Mouse (Mus musculus): ENCODE results near the gene Lmo4. TPM values are rescaled to one million over a fixed set of nuclear protein-coding genes. Genes with fewer than 3 reads are reported as not detected.

Gene Lmo4
- total and polyA plus RNA-seq, 2 experiments from 2014 or later = 77.9 to 139 TPM

DNA sequence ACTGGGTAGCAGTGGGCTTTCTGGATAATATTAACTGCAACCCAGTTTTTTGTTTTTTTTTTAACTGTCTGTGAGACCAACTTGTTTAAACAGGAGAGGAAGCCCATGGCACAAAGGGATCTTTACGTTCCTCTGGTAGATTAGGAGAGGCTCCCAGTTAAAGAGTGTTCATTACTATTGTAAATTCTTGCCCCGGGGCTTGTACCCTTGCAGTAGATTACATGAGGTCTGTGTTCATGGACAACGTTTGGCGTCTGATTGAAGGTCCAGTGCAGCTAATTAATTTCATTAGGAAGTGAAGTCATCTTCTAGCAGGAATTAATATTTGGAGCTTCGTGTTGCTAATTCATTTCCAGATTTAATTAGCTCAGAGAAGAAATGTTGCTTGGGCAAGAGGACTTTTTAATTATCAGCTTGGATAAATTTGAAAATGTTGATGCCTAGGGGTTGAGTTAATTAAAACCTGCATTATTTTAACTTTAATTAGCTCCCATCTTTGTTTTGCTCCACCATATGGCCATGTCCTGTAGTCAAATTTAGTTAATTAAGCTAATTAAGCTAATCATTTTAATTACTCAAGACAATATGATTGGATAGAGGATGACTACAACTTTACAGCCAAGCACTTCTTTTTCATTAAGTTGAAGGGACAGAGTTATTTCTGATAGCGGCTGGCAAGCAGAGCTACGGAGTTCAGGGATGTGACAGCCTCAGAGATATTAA, 31.0 kb downstream of the Lmo4 start:
- Histone ChIP-seq H3K4me2 (ENCODE audit: low read depth, low read length, poor library complexity, severe bottlenecking) (no peak overlapping the region), H3K4me3 (ENCODE audit: low read depth, low read length) (no peak overlapping the region), H3K9me3 (ENCODE audit: low read length) (no peaks in the 10 kb centered on the region), H3K4me1 (ENCODE audit: insufficient read depth, low read length) (no peaks in the 10 kb centered on the region), H3K27ac (ENCODE audit: low read depth, low read length) (no peak overlapping the region), H3K27me3 (ENCODE audit: insufficient read depth, low read length) (no peaks in the 10 kb centered on the region), H3K36me3 (ENCODE audit: insufficient read depth, low read length) (no peaks in the 10 kb centered on the region), H3K9ac (replicated peaks; ENCODE audit: low read length, poor library complexity, severe bottlenecking) (no peak overlapping the region)
- no peak for TF ChIP-seq CTCF (IDR thresholded peaks at IDR 0.05)
- peak; percentile 61 for DNase-seq (ENCODE audit: low spot score)
- ATAC-seq (ENCODE audit: low FRiP score) = no peak
- WGBS = 59% methylated on average over 7 of the region's 7 CpGs

DNA sequence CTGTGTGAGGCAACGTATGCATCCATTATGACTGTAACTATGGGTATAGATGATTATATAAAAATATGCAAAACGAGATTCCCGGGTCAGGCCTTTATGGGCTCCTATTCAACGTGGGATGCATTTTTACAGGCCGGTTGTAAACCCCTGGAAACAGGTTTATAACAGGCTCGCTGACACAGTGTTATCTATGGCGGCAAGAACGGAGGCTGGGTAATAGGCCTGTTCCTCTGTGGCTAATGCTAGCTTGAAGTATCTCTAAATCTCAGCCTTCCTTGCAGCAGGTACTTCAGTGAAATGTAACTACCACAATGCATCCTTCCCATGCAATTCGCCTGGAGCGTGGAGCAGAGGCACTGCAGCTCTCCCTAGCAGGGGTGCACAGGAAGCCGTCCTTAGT, 31.9 kb downstream of the Lmo4 start:
- DNase-seq (ENCODE audit: low spot score) (no peak), ATAC-seq (ENCODE audit: low FRiP score) (no peak)
- Histone ChIP-seq H3K36me3 (ENCODE audit: insufficient read depth, low read length) (no peaks in the 10 kb centered on the region), H3K4me3 (ENCODE audit: low read depth, low read length) (no peak overlapping the region), H3K9me3 (ENCODE audit: low read length) (no peaks in the 10 kb centered on the region), H3K9ac (replicated peaks; ENCODE audit: low read length, poor library complexity, severe bottlenecking) (no peak overlapping the region), H3K4me1 (ENCODE audit: insufficient read depth, low read length) (no peaks in the 10 kb centered on the region), H3K27ac (ENCODE audit: low read depth, low read length) (no peak overlapping the region), H3K4me2 (ENCODE audit: low read depth, low read length, poor library complexity, severe bottlenecking) (no peak overlapping the region), H3K27me3 (ENCODE audit: insufficient read depth, low read length) (no peaks in the 10 kb centered on the region)
- 88% methylated on average over 11 of the region's 11 CpGs for WGBS
- no peak for TF ChIP-seq CTCF (IDR thresholded peaks at IDR 0.05)

DNA sequence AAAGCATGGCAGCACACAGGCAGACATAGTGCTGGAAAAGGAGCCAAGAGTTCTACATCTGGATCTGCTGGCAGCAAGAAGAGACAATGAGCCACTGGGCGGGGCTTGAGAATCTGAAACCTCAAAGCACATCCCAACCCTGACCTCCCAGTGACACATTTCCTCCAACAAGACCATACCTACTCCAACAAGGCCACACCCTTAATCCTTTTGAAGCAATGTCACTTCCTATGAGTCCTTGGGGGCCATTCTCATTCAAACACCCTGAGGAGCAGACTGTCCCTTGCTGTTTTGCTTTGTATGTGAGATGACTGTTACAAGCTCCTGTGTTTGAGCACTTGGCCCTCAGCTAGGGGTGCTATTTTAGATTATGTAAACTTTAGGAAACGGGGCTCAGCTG, 33.3 kb downstream of the Lmo4 start:
- no peaks in the 10 kb centered on the region for H3K36me3 ChIP-seq (ENCODE audit: insufficient read depth, low read length)
- no peak overlapping the region for H3K4me2 ChIP-seq (ENCODE audit: low read depth, low read length, poor library complexity, severe bottlenecking)
- no peaks in the 10 kb centered on the region for H3K9me3 ChIP-seq (ENCODE audit: low read length)
- H3K4me1 ChIP-seq (ENCODE audit: insufficient read depth, low read length) = no peaks in the 10 kb centered on the region
- DNase-seq (ENCODE audit: low spot score) (no peak), ATAC-seq (ENCODE audit: low FRiP score) (no peak)
- no peaks in the 10 kb centered on the region for H3K27me3 ChIP-seq (ENCODE audit: insufficient read depth, low read length)
- no peak overlapping the region for H3K4me3 ChIP-seq (ENCODE audit: low read depth, low read length)
- no peak overlapping the region for H3K9ac ChIP-seq (replicated peaks; ENCODE audit: low read length, poor library complexity, severe bottlenecking)
- H3K27ac ChIP-seq (ENCODE audit: low read depth, low read length) = no peak overlapping the region
- WGBS = 84% methylated on average over 2 of the region's 2 CpGs
- no peak for TF ChIP-seq CTCF (IDR thresholded peaks at IDR 0.05)

DNA sequence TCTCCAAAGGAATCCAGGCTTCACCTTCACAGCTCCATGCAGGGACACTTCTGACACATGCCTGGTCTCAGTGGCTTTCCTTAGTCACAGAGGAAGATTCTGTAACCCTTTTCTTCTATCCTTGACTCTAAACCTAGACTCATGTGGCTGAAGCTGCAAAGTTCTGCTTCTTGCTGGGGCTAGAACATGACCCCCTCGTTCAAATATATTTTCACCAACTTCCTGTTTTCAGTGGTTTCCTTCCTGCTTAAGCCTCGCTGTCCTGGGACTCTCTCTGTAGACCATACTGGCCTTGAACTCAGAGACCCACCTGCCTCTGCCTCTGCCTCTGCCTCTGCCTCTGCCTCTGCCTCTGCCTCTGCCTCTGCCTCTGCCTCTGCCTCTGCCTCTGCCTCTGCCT, 34.5 kb downstream of the Lmo4 start:
- Histone ChIP-seq H3K9ac (replicated peaks; ENCODE audit: low read length, poor library complexity, severe bottlenecking) (no peak overlapping the region), H3K9me3 (ENCODE audit: low read length) (no peaks in the 10 kb centered on the region), H3K27me3 (ENCODE audit: insufficient read depth, low read length) (no peaks in the 10 kb centered on the region), H3K4me1 (ENCODE audit: insufficient read depth, low read length) (no peaks in the 10 kb centered on the region), H3K36me3 (ENCODE audit: insufficient read depth, low read length) (no peaks in the 10 kb centered on the region), H3K27ac (ENCODE audit: low read depth, low read length) (no peak overlapping the region), H3K4me3 (ENCODE audit: low read depth, low read length) (no peak overlapping the region), H3K4me2 (ENCODE audit: low read depth, low read length, poor library complexity, severe bottlenecking) (no peak overlapping the region)
- 83% methylated on average over 2 of the region's 2 CpGs for WGBS
- DNase-seq (ENCODE audit: low spot score) (no peak), ATAC-seq (ENCODE audit: low FRiP score) (no peak)
- TF ChIP-seq CTCF (IDR thresholded peaks at IDR 0.05) = no peak

DNA sequence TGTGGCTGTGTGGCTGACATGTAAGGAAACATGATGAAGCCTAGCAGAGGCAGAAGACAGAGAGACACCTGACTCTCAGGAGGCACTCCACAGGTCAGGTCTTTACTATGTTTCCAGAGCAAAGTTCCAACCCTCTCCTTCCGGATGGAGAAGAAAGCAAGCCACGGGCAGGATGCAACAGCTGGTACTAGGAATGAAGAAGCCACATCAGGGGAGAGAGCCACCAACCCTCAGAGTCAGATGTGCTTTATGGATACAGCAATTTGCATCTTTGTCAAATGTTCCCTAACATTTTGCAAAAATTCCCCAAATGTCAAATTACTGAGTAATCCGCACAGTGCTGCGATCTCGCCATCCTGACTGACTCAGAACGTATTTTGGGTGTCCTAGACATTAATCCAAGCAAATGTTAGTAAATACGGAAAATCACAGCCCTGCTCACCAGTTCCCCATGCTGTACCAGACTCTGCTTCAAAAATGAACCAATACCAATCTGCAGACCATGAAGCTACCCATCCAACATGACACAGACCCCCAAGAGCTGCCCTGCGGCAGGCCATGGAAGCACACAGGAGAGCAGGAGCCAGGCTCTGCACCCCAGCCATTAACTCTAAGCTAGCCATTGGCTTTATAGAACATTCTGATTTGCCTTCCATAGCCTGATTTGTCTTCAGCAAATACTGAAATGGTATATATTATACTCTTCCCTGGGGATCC, 38.4 kb downstream of the Lmo4 start:
- no peak for TF ChIP-seq CTCF (IDR thresholded peaks at IDR 0.05)
- H3K4me1 ChIP-seq (ENCODE audit: insufficient read depth, low read length) = no peaks in the 10 kb centered on the region
- no peaks in the 10 kb centered on the region for H3K9me3 ChIP-seq (ENCODE audit: low read length)
- no peak overlapping the region for H3K9ac ChIP-seq (replicated peaks; ENCODE audit: low read length, poor library complexity, severe bottlenecking)
- 95% methylated on average over 8 of the region's 8 CpGs for WGBS
- H3K27ac ChIP-seq (ENCODE audit: low read depth, low read length) = no peak overlapping the region
- ATAC-seq (ENCODE audit: low FRiP score) (no peak), DNase-seq (ENCODE audit: low spot score) (no peak)
- H3K4me3 ChIP-seq (ENCODE audit: low read depth, low read length) = no peak overlapping the region
- H3K36me3 ChIP-seq (ENCODE audit: insufficient read depth, low read length) = no peaks in the 10 kb centered on the region
- no peak overlapping the region for H3K4me2 ChIP-seq (ENCODE audit: low read depth, low read length, poor library complexity, severe bottlenecking)
- H3K27me3 ChIP-seq (ENCODE audit: insufficient read depth, low read length) = no peaks in the 10 kb centered on the region

DNA sequence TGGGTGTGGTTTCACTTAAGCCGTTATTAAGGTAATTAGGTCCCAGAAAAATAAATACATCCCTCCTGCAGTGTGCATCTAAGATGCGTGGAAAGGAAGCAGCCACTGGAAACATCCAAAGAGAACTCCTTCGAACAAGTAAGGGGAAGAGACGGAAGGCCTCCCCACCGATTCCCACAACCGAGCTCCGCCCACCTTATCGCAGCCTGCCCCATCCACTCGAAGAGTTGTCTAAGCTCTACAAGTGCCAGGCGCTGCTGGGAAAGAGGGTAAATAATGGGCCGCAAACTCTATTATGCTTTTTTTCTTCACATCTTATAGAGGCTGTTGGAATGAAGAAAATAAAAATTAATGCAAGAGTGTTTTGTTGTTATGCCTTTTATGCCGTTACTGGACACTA, 39.6 kb downstream of the Lmo4 start:
- H3K27me3 ChIP-seq (ENCODE audit: insufficient read depth, low read length) = no peaks in the 10 kb centered on the region
- no peak overlapping the region for H3K4me3 ChIP-seq (ENCODE audit: low read depth, low read length)
- DNase-seq (ENCODE audit: low spot score) (no peak), ATAC-seq (ENCODE audit: low FRiP score) (no peak)
- H3K9me3 ChIP-seq (ENCODE audit: low read length) = no peaks in the 10 kb centered on the region
- H3K27ac ChIP-seq (ENCODE audit: low read depth, low read length) = no peak overlapping the region
- H3K4me2 ChIP-seq (ENCODE audit: low read depth, low read length, poor library complexity, severe bottlenecking) = no peak overlapping the region
- H3K36me3 ChIP-seq (ENCODE audit: insufficient read depth, low read length) = no peaks in the 10 kb centered on the region
- 89% methylated on average over 12 of the region's 12 CpGs for WGBS
- TF ChIP-seq CTCF (IDR thresholded peaks at IDR 0.05) = no peak
- no peak overlapping the region for H3K9ac ChIP-seq (replicated peaks; ENCODE audit: low read length, poor library complexity, severe bottlenecking)
- H3K4me1 ChIP-seq (ENCODE audit: insufficient read depth, low read length) = no peaks in the 10 kb centered on the region

All from midbrain, postnatal 0 days (tissue).